ENCODE assay signal across 12 mouse cellular contexts in genomic region chr5:41392802-41393234, GRCm38 (mm10).
DNase-seq lines count a peak whose midpoint lies in the region; ATAC-seq and TF ChIP-seq lines count a peak whose summit lies in the region.
"Had no signal": no experiment of that assay in that cellular context is flagged by ENCODE, and none has a peak within 500 bp of the region (broad histone marks: within the 10 kb centered on the region; RNA-seq: fewer than 3 reads in every experiment).

No protein-coding gene starts in this region.

- no peaks in the 10 kb centered on the region for H3K9me3 ChIP-seq in limb, embryonic 11.5 days (ENCODE audit: control insufficient read depth, low read length)
- no peaks in the 10 kb centered on the region for H3K9me3 ChIP-seq in stomach, postnatal 0 days (ENCODE audit: control insufficient read depth, low read length)

- WGBS in limb, embryonic 11.5 days = 68% methylated on average over 14 of the region's 14 CpGs
- WGBS in stomach, postnatal 0 days = 38% methylated on average over 14 of the region's 14 CpGs

- no peak for DNase-seq in frontal cortex, postnatal 25 days (ENCODE audit: low spot score in 2 of 2)
- DNase-seq in right cerebral cortex, adult 2 months (ENCODE audit: low spot score in 2 of 2) = peak; percentile 5 to 19
- no peak for DNase-seq in right cerebral cortex, adult 18-20 months
- peak; percentile 39 for DNase-seq in limb, embryonic 11.5 days (ENCODE audit: low spot score)
- no peak for DNase-seq in stomach, postnatal 0 days (ENCODE audit: low spot score)
- DNase-seq in kidney, postnatal 10 days = no peak
- no peak for DNase-seq in natural killer cell, adult 2 months (ENCODE audit: low spot score in 2 of 2)

- TF ChIP-seq CTCF in stomach, postnatal 0 days (IDR thresholded peaks at IDR 0.05; ENCODE audit: low read depth) = no peak

- H3K27ac ChIP-seq in limb, embryonic 11.5 days (replicated peaks; ENCODE audit: low read depth, low read length) = peak overlapping the region; percentile 16; the same call in 1 of the 2 replicates
- H3K27ac ChIP-seq in stomach, postnatal 0 days (replicated peaks) = no peak overlapping the region
- H3K27ac ChIP-seq: macrophage had no signal

- no peak overlapping the region for H3K4me2 ChIP-seq in limb, embryonic 11.5 days (ENCODE audit: low read depth, severe bottlenecking)
- peak overlapping the region; percentile 14; the same call in 1 of the 2 replicates for H3K4me2 ChIP-seq in stomach, postnatal 0 days (replicated peaks; ENCODE audit: low read depth)
- H3K4me2 ChIP-seq: heart, embryonic 12.5 days; liver, embryonic 11.5 days had no signal

- TF ChIP-seq EP300 in stomach, postnatal 0 days (optimal IDR thresholded peaks at IDR 0.05) = no peak

- no peaks in the 10 kb centered on the region for H3K36me3 ChIP-seq in limb, embryonic 11.5 days (ENCODE audit: control insufficient read depth, insufficient read depth, low read length)
- no peaks in the 10 kb centered on the region for H3K36me3 ChIP-seq in stomach, postnatal 0 days (ENCODE audit: control insufficient read depth, insufficient read depth, low read length)
- H3K36me3 ChIP-seq: heart, embryonic 12.5 days had no signal

- ATAC-seq in frontal cortex, adult (ENCODE audit: low TSS enrichment) = peak; percentile 47
- ATAC-seq in limb, embryonic 11.5 days (ENCODE audit: insufficient number of reproducible peaks, low FRiP score, low TSS enrichment, low read depth) = peak; percentile 48; the same call in 1 of the 2 replicates
- ATAC-seq in stomach, postnatal 0 days (ENCODE audit: low FRiP score, low TSS enrichment) = no peak
- ATAC-seq: intestine, postnatal 0 days had no signal

- H3K9ac ChIP-seq in limb, embryonic 11.5 days (ENCODE audit: low read length) = no peak overlapping the region
- no peak overlapping the region for H3K9ac ChIP-seq in stomach, postnatal 0 days (ENCODE audit: low read length)
- H3K9ac ChIP-seq: heart, embryonic 12.5 days had no signal

- H3K27me3 ChIP-seq in limb, embryonic 11.5 days (ENCODE audit: control insufficient read depth, insufficient read depth, low read length) = no peaks in the 10 kb centered on the region
- no peaks in the 10 kb centered on the region for H3K27me3 ChIP-seq in stomach, postnatal 0 days (ENCODE audit: control insufficient read depth, insufficient read depth, low read length)
- H3K27me3 ChIP-seq: heart, embryonic 12.5 days had no signal

- H3K4me3 ChIP-seq in limb, embryonic 11.5 days (ENCODE audit: low read depth, low read length) = no peak overlapping the region
- no peak overlapping the region for H3K4me3 ChIP-seq in stomach, postnatal 0 days (ENCODE audit: low read depth, low read length)
- H3K4me3 ChIP-seq: heart, embryonic 12.5 days had no signal

- H3K4me1 ChIP-seq in limb, embryonic 11.5 days (ENCODE audit: control insufficient read depth, insufficient read depth, low read length) = no peaks in the 10 kb centered on the region
- H3K4me1 ChIP-seq in stomach, postnatal 0 days (replicated peaks; ENCODE audit: control insufficient read depth, insufficient read depth) = no peaks in the 10 kb centered on the region
- H3K4me1 ChIP-seq: heart, embryonic 12.5 days had no signal

Comparison
In these comparisons a context has a peak if more than half of its experiments do, and no peak if none do; other contexts are left out.
1. DNase-seq: peak in right cerebral cortex, adult 2 months (2 of 2) and limb, embryonic 11.5 days (single experiment); none in frontal cortex, postnatal 25 days (0 of 2), right cerebral cortex, adult 18-20 months (single experiment), stomach, postnatal 0 days (single experiment), kidney, postnatal 10 days (single experiment) and natural killer cell, adult 2 months (0 of 2).